Mouse (Mus musculus): ENCODE results near the gene Olfr711. TPM values are rescaled to one million over a fixed set of nuclear protein-coding genes. Genes with fewer than 3 reads are reported as not detected.

The Olfr711 gene
- polyA plus RNA-seq (2014; fragmentation: Illumina TruSeq; extraction: RNeasy Lipid Tissue Mini Kit (QIAGEN cat#74804); ENCODE audit: low read depth, low replicate concordance): not detected

DNA sequence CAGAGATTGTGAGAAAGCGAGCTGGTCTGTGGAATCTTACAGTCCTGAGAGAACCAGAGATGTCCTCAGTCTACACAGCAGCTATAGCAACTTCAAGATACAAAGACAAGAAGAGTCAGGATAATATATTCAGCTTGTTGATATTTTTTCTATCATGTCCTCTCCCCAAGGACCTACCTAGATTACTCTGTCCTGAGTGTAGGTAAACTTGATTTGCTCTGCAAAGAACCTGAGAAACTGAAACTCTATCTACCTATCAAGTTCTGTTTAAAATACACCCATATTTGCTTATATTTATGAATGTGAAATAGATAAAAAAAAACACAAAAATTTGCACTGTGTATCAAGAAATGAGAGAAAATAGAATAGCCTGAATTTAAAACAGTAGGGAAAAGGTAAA, at the start of gene Olfr711:
Gene Olfr711, minus strand, starts transcription at position 101 of the 400 bp plus-strand sequence.

DNA sequence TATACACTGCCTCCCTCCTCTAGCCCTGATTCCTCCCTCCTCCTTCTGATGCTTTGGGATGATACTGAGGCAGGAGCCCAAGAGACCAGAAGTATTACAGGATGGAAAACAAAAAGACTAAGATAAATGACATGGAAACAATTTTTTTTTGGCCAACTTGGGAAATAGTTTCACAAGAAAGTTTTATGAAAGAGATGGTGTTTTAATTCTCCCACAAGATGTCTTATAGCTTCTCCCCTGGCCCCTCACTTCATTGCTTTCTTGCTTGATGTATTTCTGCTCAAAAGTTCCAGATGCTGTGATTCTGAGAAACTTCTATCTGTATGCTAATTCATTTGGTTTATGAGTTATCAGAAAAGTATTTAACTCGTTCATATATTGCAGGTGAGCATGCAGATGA, 30.7 kb upstream of the Olfr711 start, which contains the start of gene Olfr2:
Gene Olfr2, minus strand, starts transcription at position 101 of the 400 bp plus-strand sequence.

DNA sequence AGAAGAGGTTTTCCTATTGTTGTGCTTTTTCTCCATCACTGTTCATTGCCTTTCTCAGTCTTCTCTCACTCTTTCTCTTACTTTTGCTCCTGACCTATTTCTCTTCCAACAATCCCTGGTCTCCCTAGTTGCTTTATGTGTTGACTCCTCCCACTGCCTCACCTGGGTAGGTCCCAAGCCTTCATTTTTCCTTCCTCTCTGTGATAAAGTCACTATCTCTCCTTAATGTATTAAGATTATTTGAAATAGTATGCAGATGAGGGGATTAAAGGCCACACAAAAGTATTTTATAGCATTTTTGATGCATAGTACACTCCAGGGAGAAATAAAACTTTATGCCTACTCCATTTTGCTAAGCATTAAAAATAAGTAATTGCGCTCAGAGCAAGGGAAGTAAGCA, 11.4 kb downstream of the Olfr711 start, which contains the start of gene Olfr6:
Gene Olfr6, minus strand, starts transcription at position 101 of the 400 bp plus-strand sequence.

DNA sequence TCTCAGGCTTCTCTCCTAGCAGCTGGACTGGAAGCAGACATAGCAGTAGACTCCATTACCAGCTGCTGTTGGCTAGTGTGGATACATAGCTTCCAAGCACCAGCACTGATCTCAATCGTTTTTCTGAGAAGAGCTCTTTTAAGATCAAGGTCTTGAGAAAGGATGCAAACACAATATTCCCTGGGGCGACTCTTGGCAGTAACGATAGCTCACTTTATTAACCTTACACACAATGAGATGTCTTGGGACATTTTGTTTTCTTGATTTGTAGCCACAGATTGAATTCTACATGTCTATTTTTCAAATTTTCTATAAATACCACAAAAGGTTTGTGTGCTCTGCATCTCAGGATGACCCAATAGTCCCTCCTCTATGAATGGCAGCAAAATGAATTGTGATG, 27.0 kb downstream of the Olfr711 start, which contains the start of gene Olfr710:
Gene Olfr710, minus strand, starts transcription at position 101 of the 400 bp plus-strand sequence.

DNA sequence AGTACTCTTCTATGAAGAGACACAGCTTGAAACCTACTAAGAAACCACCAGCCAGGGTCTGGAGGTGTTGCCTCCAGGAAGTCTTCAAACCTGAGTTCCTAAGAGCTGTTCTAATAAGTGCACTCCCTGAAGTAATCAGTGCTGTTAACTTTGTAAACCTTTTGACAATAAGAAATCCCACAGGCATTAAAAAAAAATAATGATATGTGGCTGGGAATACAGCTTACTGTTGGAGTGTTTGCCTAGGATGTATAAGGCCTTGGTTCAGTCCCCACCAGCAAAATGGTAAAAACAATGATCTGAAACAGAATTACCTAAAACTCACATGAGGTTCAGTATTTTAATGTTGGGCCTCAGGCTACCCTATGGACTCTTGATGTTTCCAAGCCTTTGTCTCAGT, 43.1 kb downstream of the Olfr711 start, which contains the start of gene Olfr709-ps1:
Gene Olfr709-ps1, minus strand, starts transcription at position 101 of the 400 bp plus-strand sequence.

Other genes starting within 250 kb of the Olfr711 start
- not detected for gene Olfr697, start 233.0 kb downstream of the Olfr711 start, polyA plus RNA-seq (2014; fragmentation: Illumina TruSeq; extraction: RNeasy Lipid Tissue Mini Kit (QIAGEN cat#74804); ENCODE audit: low read depth, low replicate concordance)
- gene Olfr698, start 220.1 kb downstream of the Olfr711 start, polyA plus RNA-seq (2014; fragmentation: Illumina TruSeq; extraction: RNeasy Lipid Tissue Mini Kit (QIAGEN cat#74804); ENCODE audit: low read depth, low replicate concordance): not detected
- not detected for gene Olfr699, start 182.3 kb downstream of the Olfr711 start, polyA plus RNA-seq (2014; fragmentation: Illumina TruSeq; extraction: RNeasy Lipid Tissue Mini Kit (QIAGEN cat#74804); ENCODE audit: low read depth, low replicate concordance)
- gene Olfr700, start 166.6 kb downstream of the Olfr711 start, polyA plus RNA-seq (2014; fragmentation: Illumina TruSeq; extraction: RNeasy Lipid Tissue Mini Kit (QIAGEN cat#74804); ENCODE audit: low read depth, low replicate concordance): not detected
- 0.55 TPM for gene Olfr701, start 161.3 kb downstream of the Olfr711 start, polyA plus RNA-seq (2014; fragmentation: Illumina TruSeq; extraction: RNeasy Lipid Tissue Mini Kit (QIAGEN cat#74804); ENCODE audit: low read depth, low replicate concordance)
- not detected for gene Olfr702, start 141.6 kb downstream of the Olfr711 start, polyA plus RNA-seq (2014; fragmentation: Illumina TruSeq; extraction: RNeasy Lipid Tissue Mini Kit (QIAGEN cat#74804); ENCODE audit: low read depth, low replicate concordance)
- not detected for gene Olfr703, start 132.1 kb downstream of the Olfr711 start, polyA plus RNA-seq (2014; fragmentation: Illumina TruSeq; extraction: RNeasy Lipid Tissue Mini Kit (QIAGEN cat#74804); ENCODE audit: low read depth, low replicate concordance)
- gene Olfr704, start 112.3 kb downstream of the Olfr711 start, polyA plus RNA-seq (2014; fragmentation: Illumina TruSeq; extraction: RNeasy Lipid Tissue Mini Kit (QIAGEN cat#74804); ENCODE audit: low read depth, low replicate concordance): not detected
- gene Olfr705, start 98.6 kb downstream of the Olfr711 start, polyA plus RNA-seq (2014; fragmentation: Illumina TruSeq; extraction: RNeasy Lipid Tissue Mini Kit (QIAGEN cat#74804); ENCODE audit: low read depth, low replicate concordance): not detected
- not detected for gene Olfr706, start 87.3 kb downstream of the Olfr711 start, polyA plus RNA-seq (2014; fragmentation: Illumina TruSeq; extraction: RNeasy Lipid Tissue Mini Kit (QIAGEN cat#74804); ENCODE audit: low read depth, low replicate concordance)
- gene Olfr707, start 74.2 kb downstream of the Olfr711 start, polyA plus RNA-seq (2014; fragmentation: Illumina TruSeq; extraction: RNeasy Lipid Tissue Mini Kit (QIAGEN cat#74804); ENCODE audit: low read depth, low replicate concordance): not detected
- not detected for gene Olfr1532-ps1, start 67.5 kb downstream of the Olfr711 start, polyA plus RNA-seq (2014; fragmentation: Illumina TruSeq; extraction: RNeasy Lipid Tissue Mini Kit (QIAGEN cat#74804); ENCODE audit: low read depth, low replicate concordance)
- gene Olfr709-ps1, start 43.2 kb downstream of the Olfr711 start, polyA plus RNA-seq (2014; fragmentation: Illumina TruSeq; extraction: RNeasy Lipid Tissue Mini Kit (QIAGEN cat#74804); ENCODE audit: low read depth, low replicate concordance): not detected
- not detected for gene Olfr710, start 27.1 kb downstream of the Olfr711 start, polyA plus RNA-seq (2014; fragmentation: Illumina TruSeq; extraction: RNeasy Lipid Tissue Mini Kit (QIAGEN cat#74804); ENCODE audit: low read depth, low replicate concordance)
- gene Olfr6, start 11.5 kb downstream of the Olfr711 start, polyA plus RNA-seq (2014; fragmentation: Illumina TruSeq; extraction: RNeasy Lipid Tissue Mini Kit (QIAGEN cat#74804); ENCODE audit: low read depth, low replicate concordance): not detected
- not detected for gene Olfr2, start 30.6 kb upstream of the Olfr711 start, polyA plus RNA-seq (2014; fragmentation: Illumina TruSeq; extraction: RNeasy Lipid Tissue Mini Kit (QIAGEN cat#74804); ENCODE audit: low read depth, low replicate concordance)
- not detected for gene Olfr713, start 55.7 kb upstream of the Olfr711 start, polyA plus RNA-seq (2014; fragmentation: Illumina TruSeq; extraction: RNeasy Lipid Tissue Mini Kit (QIAGEN cat#74804); ENCODE audit: low read depth, low replicate concordance)
- not detected for gene Olfr714, start 95.5 kb upstream of the Olfr711 start, polyA plus RNA-seq (2014; fragmentation: Illumina TruSeq; extraction: RNeasy Lipid Tissue Mini Kit (QIAGEN cat#74804); ENCODE audit: low read depth, low replicate concordance)
- not detected for gene Olfr17, start 117.8 kb upstream of the Olfr711 start, polyA plus RNA-seq (2014; fragmentation: Illumina TruSeq; extraction: RNeasy Lipid Tissue Mini Kit (QIAGEN cat#74804); ENCODE audit: low read depth, low replicate concordance)
- gene Olfr715b, start 134.9 kb upstream of the Olfr711 start, polyA plus RNA-seq (2014; fragmentation: Illumina TruSeq; extraction: RNeasy Lipid Tissue Mini Kit (QIAGEN cat#74804); ENCODE audit: low read depth, low replicate concordance): not detected
- gene Olfr715, start 155.6 kb upstream of the Olfr711 start, polyA plus RNA-seq (2014; fragmentation: Illumina TruSeq; extraction: RNeasy Lipid Tissue Mini Kit (QIAGEN cat#74804); ENCODE audit: low read depth, low replicate concordance): not detected
- gene Olfr716, start 162.9 kb upstream of the Olfr711 start, polyA plus RNA-seq (2014; fragmentation: Illumina TruSeq; extraction: RNeasy Lipid Tissue Mini Kit (QIAGEN cat#74804); ENCODE audit: low read depth, low replicate concordance): not detected
- gene Nlrp14, start 191.5 kb upstream of the Olfr711 start, polyA plus RNA-seq (2014; fragmentation: Illumina TruSeq; extraction: RNeasy Lipid Tissue Mini Kit (QIAGEN cat#74804); ENCODE audit: low read depth, low replicate concordance): 5.4 TPM
- gene Rbmxl2, start 234.0 kb upstream of the Olfr711 start, polyA plus RNA-seq (2014; fragmentation: Illumina TruSeq; extraction: RNeasy Lipid Tissue Mini Kit (QIAGEN cat#74804); ENCODE audit: low read depth, low replicate concordance): 0.56 TPM

Measured in adipose tissue, adult 10 weeks (tissue).